Mouse (Mus musculus) embryonic fibroblast, embryonic 13.5 days (primary cell): ENCODE measurements around the gene Wdr89.

Experiments
- CTCF ChIP-seq: IDR thresholded peaks from 2 replicates; pipeline ENCODE4 v1.5.1; 2011; ENCODE audit warnings: mild to moderate bottlenecking, control low read depth, low read length, moderate library complexity, borderline replicate concordance; ENCODE audit not compliant: insufficient read depth
- POLR2A ChIP-seq: IDR thresholded peaks from 2 replicates; pipeline ENCODE4 v1.6.1; 2011; ENCODE audit warnings: low read depth, mild to moderate bottlenecking, control low read depth, low read length, moderate library complexity

DNA sequence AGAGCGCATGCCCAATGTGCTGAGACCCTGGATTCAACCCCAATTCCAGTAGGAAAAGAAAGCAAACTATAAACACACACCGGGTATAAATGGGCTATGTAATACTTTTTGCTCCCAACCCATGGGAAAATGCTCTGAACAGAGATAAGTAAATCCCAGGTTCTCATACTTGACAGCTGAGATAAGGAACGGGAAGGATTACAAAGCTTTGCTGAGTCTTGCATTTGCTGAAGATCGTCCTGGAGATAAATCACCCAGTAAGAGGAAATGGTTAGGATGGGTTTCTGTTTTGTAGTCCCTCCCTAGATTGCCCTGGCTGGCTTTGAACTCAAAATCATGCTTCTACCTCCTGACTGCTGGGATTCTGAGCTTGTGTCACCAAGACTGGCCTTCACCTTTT is 18.0 kb upstream of the Wdr89 start:
- TF ChIP-seq CTCF (no peak), POLR2A (no peak)
